Mouse (Mus musculus) kidney, adult 2 months (tissue): ENCODE results near the gene Ccdc78.

ENCODE experiments used
- CTCF ChIP-seq: fragments of 200-500 bp; conservative IDR thresholded peaks from 2 replicates; pipeline ENCODE4 v1.5.1; 2011; ENCODE audit warnings: low read depth, mild to moderate bottlenecking, control low read depth, low read length, moderate library complexity, mixed read lengths; ENCODE audit not compliant: insufficient read depth, insufficient read length
- POLR2A ChIP-seq: fragments of 200-500 bp; IDR thresholded peaks from one replicate; pipeline ENCODE4 v1.6.1; 2011; ENCODE audit warnings: low read depth, low read length, control low read depth

DNA sequence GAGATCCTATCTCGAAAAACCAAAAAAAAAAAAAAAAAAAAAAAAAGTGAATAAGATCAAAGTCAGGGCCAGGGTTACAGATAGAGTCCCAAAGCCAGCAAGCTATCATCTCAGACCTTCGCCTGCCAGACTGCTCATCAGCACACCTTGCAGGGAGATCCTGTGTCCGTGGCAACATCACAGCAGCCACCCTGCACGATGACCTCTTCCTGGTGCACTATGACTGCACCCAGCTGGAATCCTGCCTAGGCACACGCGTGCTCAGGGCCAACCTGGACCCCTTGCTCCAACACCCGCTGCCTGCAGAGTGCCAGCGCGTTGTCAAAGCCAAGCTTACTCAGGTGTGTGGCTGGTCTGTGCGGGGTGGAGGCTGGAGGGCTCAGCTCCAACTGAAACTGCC, 42.1 kb upstream of the Ccdc78 start:
- TF ChIP-seq POLR2A: no peak
- TF ChIP-seq CTCF: no peak
